Mouse (Mus musculus): ENCODE data around the gene Nol7. TPM values are rescaled to one million over a fixed set of nuclear protein-coding genes. Genes with fewer than 3 reads are reported as not detected.

Nol7 gene
- total and polyA plus RNA-seq, 2 experiments from 2014 or later = 139 to 179 TPM

GRCm38 (mm10) chr13:43374918-43375432 lies 23.2 kb upstream of the Nol7 start:
- DNase-seq = no peak
- no peak overlapping the region for H3K27ac ChIP-seq (ENCODE audit: low read depth, low read length)
- no peaks in the 10 kb centered on the region for H3K27me3 ChIP-seq (ENCODE audit: insufficient read depth, low read length)
- no peak overlapping the region for H3K9ac ChIP-seq
- no peaks in the 10 kb centered on the region for H3K4me1 ChIP-seq (ENCODE audit: insufficient read depth)
- no peaks in the 10 kb centered on the region for H3K9me3 ChIP-seq (ENCODE audit: low read length)
- 82% methylated on average over 2 of the region's 2 CpGs for WGBS
- H3K36me3 ChIP-seq (ENCODE audit: insufficient read depth) = peaks cover 31% of the 10 kb centered on the region
- no peak for TF ChIP-seq CTCF (IDR thresholded peaks at IDR 0.05; ENCODE audit: low read depth)
- H3K4me3 ChIP-seq (ENCODE audit: low read depth, low read length) = no peak overlapping the region
- H3K4me2 ChIP-seq (ENCODE audit: low read depth) = no peak overlapping the region
- ATAC-seq = no peak

- no peak overlapping the region for H3K4me3 ChIP-seq (ENCODE audit: low read depth, low read length)
- no peaks in the 10 kb centered on the region for H3K27me3 ChIP-seq (ENCODE audit: insufficient read depth, low read length)
- WGBS = 84% methylated on average over 3 of the region's 3 CpGs
- no peaks in the 10 kb centered on the region for H3K4me1 ChIP-seq (ENCODE audit: insufficient read depth)
- no peak overlapping the region for H3K4me2 ChIP-seq (ENCODE audit: low read depth)
- peaks cover 12% of the 10 kb centered on the region for H3K36me3 ChIP-seq (ENCODE audit: insufficient read depth)
- no peak overlapping the region for H3K9ac ChIP-seq
- no peaks in the 10 kb centered on the region for H3K9me3 ChIP-seq (ENCODE audit: low read length)
- TF ChIP-seq CTCF (IDR thresholded peaks at IDR 0.05; ENCODE audit: low read depth) = no peak
- ATAC-seq (no peak), DNase-seq (no peak)
- no peak overlapping the region for H3K27ac ChIP-seq (ENCODE audit: low read depth, low read length)
Measured at GRCm38 (mm10) chr13:43379989-43380388, 18.2 kb upstream of the Nol7 start.

- no peak overlapping the region for H3K4me3 ChIP-seq (ENCODE audit: low read depth, low read length)
- no peaks in the 10 kb centered on the region for H3K4me1 ChIP-seq (ENCODE audit: insufficient read depth)
- ATAC-seq (no peak), DNase-seq (no peak)
- H3K4me2 ChIP-seq (ENCODE audit: low read depth) = no peak overlapping the region
- no peaks in the 10 kb centered on the region for H3K9me3 ChIP-seq (ENCODE audit: low read length)
- no peaks in the 10 kb centered on the region for H3K27me3 ChIP-seq (ENCODE audit: insufficient read depth, low read length)
- TF ChIP-seq CTCF (IDR thresholded peaks at IDR 0.05; ENCODE audit: low read depth) = no peak
- no peak overlapping the region for H3K9ac ChIP-seq
- H3K36me3 ChIP-seq (ENCODE audit: insufficient read depth) = peaks cover 4% of the 10 kb centered on the region; the same call in 1 of the 2 replicates
- no peak overlapping the region for H3K27ac ChIP-seq (ENCODE audit: low read depth, low read length)
- 97% methylated on average over 10 of the region's 10 CpGs for WGBS
Measured at GRCm38 (mm10) chr13:43385321-43385720, 12.9 kb upstream of the Nol7 start.

GRCm38 (mm10) chr13:43397700-43398296 lies 392 bp upstream of the Nol7 start:
- peak overlapping the region; percentile 48 for H3K4me2 ChIP-seq (ENCODE audit: low read depth)
- 46% methylated on average over 14 of the region's 17 CpGs for WGBS
- no peak overlapping the region for H3K9ac ChIP-seq
- no peak; the same call in 1 of the 2 replicates for ATAC-seq
- H3K36me3 ChIP-seq (ENCODE audit: insufficient read depth) = peaks cover 22% of the 10 kb centered on the region
- peak overlapping the region; percentile 86 for H3K4me3 ChIP-seq (ENCODE audit: low read depth, low read length)
- no peak for TF ChIP-seq CTCF (IDR thresholded peaks at IDR 0.05; ENCODE audit: low read depth)
- H3K27me3 ChIP-seq (ENCODE audit: insufficient read depth, low read length) = no peaks in the 10 kb centered on the region
- H3K27ac ChIP-seq (ENCODE audit: low read depth, low read length) = 0 out of 2 replicates have a peak overlapping the region, but pooled peaks have one; percentile 16
- no peaks in the 10 kb centered on the region for H3K9me3 ChIP-seq (ENCODE audit: low read length)
- DNase-seq = no peak
- no peaks in the 10 kb centered on the region for H3K4me1 ChIP-seq (ENCODE audit: insufficient read depth)

- no peak overlapping the region for H3K9ac ChIP-seq
- H3K27ac ChIP-seq (ENCODE audit: low read depth, low read length) = no peak overlapping the region
- no peaks in the 10 kb centered on the region for H3K4me1 ChIP-seq (ENCODE audit: insufficient read depth)
- no peak overlapping the region for H3K4me2 ChIP-seq (ENCODE audit: low read depth)
- no peaks in the 10 kb centered on the region for H3K27me3 ChIP-seq (ENCODE audit: insufficient read depth, low read length)
- WGBS = 82% methylated on average over 5 of the region's 5 CpGs
- no peak overlapping the region for H3K4me3 ChIP-seq (ENCODE audit: low read depth, low read length)
- H3K36me3 ChIP-seq (ENCODE audit: insufficient read depth) = peaks cover 30% of the 10 kb centered on the region
- no peak for TF ChIP-seq CTCF (IDR thresholded peaks at IDR 0.05; ENCODE audit: low read depth)
- ATAC-seq = no peak
- H3K9me3 ChIP-seq (ENCODE audit: low read length) = no peaks in the 10 kb centered on the region
- DNase-seq = no peak
Measured at GRCm38 (mm10) chr13:43399576-43399975, 1.4 kb downstream of the Nol7 start.

GRCm38 (mm10) chr13:43412311-43412710 lies 14.1 kb downstream of the Nol7 start:
- 89% methylated on average over 7 of the region's 7 CpGs for WGBS
- ATAC-seq (no peak), DNase-seq (no peak)
- Histone ChIP-seq H3K4me3 (ENCODE audit: low read depth, low read length) (no peak overlapping the region), H3K27ac (ENCODE audit: low read depth, low read length) (no peak overlapping the region), H3K27me3 (ENCODE audit: insufficient read depth, low read length) (no peaks in the 10 kb centered on the region), H3K4me2 (ENCODE audit: low read depth) (no peak overlapping the region), H3K4me1 (ENCODE audit: insufficient read depth) (no peaks in the 10 kb centered on the region), H3K36me3 (ENCODE audit: insufficient read depth) (peaks cover 48% of the 10 kb centered on the region), H3K9ac (no peak overlapping the region), H3K9me3 (ENCODE audit: low read length) (no peaks in the 10 kb centered on the region)
- no peak for TF ChIP-seq CTCF (IDR thresholded peaks at IDR 0.05; ENCODE audit: low read depth)

GRCm38 (mm10) chr13:43413611-43414010 lies 15.4 kb downstream of the Nol7 start:
- no peaks in the 10 kb centered on the region for H3K27me3 ChIP-seq (ENCODE audit: insufficient read depth, low read length)
- peaks cover 37% of the 10 kb centered on the region for H3K36me3 ChIP-seq (ENCODE audit: insufficient read depth)
- H3K4me3 ChIP-seq (ENCODE audit: low read depth, low read length) = no peak overlapping the region
- DNase-seq = no peak
- no peaks in the 10 kb centered on the region for H3K4me1 ChIP-seq (ENCODE audit: insufficient read depth)
- no peak overlapping the region for H3K4me2 ChIP-seq (ENCODE audit: low read depth)
- no peak for TF ChIP-seq CTCF (IDR thresholded peaks at IDR 0.05; ENCODE audit: low read depth)
- no peaks in the 10 kb centered on the region for H3K9me3 ChIP-seq (ENCODE audit: low read length)
- WGBS = 93% methylated on average over 2 of the region's 2 CpGs
- H3K27ac ChIP-seq (ENCODE audit: low read depth, low read length) = no peak overlapping the region
- H3K9ac ChIP-seq = no peak overlapping the region
- ATAC-seq = no peak

All from forebrain, postnatal 0 days (tissue).